Mouse (Mus musculus) lung, adult 18-20 months (tissue): ENCODE measurements at regions not wholly inside any gene's neighbourhood (a gene's known extent, or its start where the extent isn't known, plus 50 kb on each side); places are given as distances from the start of the nearest gene placed in this dataset.
"Not testable (repeated sequence)": the region's sequence is repeated elsewhere in the genome, so short reads cannot be mapped to it uniquely, and the experiment has no call there.

Source experiments
- DNase-seq, 2 experiments: peaks; one replicate each; pipeline ENCODE4 v3.0.0; 2022; ENCODE audit warnings: mixed read lengths in 2 of 2

DNA sequence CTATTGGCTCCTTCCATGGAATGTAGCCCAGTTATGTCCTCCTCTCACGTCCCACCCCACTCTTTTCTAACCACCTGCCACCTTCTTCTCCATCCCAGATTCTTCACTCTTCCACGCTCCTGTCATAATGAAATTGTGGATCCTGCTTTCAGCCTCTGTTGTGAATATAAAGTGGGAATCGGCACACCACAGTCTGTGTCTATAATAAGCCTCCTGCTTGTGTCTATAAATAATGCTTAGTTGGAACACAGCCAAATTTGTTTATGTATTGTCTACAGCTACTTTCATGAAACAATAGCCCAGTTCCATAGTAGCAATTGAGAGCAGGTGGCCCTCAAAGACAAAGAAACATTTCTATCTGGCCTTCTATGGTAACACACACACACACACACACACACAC lies 137.5 kb upstream of the Rps6ka3 start:
- DNase-seq = no peak

DNA sequence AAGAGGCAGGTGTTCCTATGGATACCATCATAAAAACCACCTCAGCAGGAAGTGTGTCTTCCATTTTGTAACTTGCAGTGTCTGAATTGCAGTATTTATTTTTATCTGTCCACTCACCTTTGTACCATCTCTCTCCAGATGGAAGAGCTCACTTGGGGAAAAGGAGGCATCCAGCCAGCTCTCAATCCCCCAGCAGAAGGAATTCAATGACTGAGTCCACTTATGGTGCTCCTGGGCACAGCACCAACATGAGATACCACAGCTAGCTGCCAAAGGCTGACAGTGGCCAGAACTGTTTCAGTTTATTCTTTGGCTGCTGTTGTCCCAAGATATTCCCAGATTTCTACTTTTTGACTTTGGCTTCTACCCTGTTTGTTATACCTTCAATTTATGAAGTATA lies 136.6 kb upstream of the Rps6ka3 start:
- no peak for DNase-seq

DNA sequence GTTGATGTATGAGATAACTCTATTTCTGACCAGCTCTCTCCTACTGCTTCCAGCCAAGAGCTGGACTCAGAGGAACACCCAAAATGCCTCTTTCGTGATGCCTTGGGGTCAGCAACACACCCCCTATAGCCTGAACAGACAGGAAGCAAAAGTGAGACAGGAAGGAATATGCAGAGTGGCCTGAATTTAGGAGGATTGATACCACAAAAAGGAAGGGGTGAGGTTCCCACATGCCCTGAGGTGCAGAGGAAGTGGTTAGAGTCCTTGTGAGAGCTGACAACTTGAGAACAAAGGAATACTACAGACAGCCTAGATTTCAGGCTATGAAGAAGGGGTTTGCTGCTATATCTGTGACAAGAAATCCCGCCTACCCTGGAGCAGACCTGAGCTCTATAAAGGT lies 129.6 kb upstream of the Rps6ka3 start:
- no peak for DNase-seq

DNA sequence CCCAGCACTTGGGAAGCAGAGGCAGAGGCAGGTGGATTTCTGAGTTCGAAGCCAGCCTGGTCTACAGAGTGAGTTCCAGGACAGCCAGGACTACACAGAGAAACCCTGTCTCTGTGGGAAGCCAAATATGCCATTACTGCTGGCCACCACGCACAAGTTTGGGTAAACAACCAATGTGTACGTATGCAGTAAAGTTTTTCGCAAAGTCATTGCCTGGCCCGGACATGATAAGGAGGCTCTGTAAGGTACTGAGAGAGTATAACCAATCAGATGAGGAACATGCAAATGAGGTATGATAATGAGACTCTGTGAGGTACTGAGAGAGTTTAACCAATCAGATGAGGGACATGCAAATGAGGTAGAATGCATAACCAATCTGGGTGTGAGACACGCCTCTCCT lies 99.5 kb upstream of the Rps6ka3 start:
- not testable (repeated sequence) for DNase-seq

DNA sequence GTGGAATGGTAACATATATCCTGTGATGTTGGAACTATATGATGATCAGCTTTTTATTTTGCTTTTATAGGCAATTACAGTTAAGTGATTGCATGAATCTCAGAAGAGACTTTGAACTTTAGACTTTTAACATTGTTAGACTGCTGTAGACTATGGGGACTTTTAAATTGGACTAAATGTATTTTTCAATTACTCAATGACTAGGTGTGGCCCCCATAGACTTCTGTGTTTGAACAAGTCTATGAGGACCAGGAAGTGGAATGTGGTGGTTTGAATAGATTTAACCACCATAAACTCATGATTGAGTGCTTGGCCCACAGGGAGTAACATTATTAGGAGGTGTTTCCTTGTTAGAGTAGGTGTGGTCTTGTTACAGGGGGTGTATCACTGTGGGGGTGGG lies 93.9 kb upstream of the Rps6ka3 start:
- no peak for DNase-seq

DNA sequence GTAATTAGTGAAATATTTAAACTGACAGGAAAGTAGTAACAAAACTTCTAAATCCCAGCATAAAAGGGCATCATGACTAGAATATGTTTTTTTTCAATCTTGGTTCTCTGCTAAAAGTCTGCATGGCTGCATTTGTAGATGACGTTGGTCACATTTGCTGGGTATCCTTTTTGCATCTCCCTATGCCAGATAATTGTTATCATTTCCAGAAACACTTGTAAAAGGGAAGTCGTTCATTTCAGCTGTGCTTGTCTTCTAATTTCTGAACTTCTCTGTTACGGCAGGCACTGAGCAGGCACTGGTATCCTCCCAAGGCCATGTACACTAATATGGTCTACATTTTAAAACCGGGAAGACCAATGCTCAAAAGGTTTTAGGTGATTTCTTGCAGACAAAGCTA lies 69.6 kb upstream of the Rps6ka3 start:
- DNase-seq = no peak

DNA sequence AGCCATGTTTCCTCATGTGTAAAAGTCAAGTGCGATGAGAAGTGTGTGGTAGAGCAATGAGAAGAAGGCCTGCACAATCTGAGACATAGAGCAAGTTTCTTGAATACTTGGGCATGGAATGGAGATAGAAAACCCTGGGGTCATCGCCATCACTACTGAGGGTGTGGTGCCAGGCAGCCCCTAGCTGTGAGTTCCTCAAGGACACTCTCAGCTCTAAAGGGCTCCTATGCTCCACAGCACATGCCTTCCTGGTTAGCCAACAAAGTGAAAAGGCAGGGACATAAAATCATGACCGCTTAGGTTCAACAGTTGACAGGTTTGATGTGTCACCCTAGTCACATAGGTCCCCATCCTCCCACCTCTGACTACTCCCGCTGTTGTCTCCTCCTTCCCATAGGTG lies 66.8 kb upstream of the Rps6ka3 start:
- DNase-seq = no peak

DNA sequence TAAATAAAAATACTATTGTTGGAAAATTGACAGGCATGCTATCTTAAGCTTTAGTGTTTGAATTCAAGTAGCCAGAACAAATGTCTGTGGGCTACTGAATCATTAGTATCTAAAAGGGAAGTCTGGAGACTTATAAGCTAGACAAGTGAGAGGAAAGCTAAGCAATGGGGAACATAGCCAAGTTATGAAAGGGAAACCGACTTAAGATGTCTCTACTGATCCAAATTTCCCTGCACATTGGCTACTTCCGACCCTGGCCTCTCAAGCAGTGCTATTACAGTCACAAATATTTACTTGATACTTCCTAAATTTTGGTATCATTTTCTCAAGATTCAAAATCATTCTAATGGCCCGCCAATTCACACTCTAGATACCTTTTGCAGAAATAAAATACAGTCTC lies 65.4 kb upstream of the Rps6ka3 start:
- no peak for DNase-seq

DNA sequence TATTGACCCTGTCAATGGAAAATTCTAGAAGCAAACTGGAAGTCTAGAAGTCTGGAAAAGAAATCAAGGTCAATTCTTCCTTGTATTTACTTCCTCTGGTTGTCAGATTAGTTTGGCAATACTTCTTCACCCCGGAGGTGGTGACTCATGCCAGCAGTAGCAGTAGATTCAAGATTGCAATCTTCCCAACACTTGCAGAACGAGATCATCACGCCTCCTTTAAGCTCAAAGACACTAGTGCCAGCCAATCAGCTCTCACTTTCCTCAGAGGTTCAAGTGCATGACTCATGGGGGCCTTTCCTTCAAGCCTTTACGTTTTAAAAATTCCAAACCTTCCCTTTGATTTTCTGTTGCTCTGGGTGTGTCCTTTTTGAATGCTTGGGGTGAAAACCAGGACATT lies 64.9 kb upstream of the Rps6ka3 start:
- peak; percentile 24 to 67 for DNase-seq

DNA sequence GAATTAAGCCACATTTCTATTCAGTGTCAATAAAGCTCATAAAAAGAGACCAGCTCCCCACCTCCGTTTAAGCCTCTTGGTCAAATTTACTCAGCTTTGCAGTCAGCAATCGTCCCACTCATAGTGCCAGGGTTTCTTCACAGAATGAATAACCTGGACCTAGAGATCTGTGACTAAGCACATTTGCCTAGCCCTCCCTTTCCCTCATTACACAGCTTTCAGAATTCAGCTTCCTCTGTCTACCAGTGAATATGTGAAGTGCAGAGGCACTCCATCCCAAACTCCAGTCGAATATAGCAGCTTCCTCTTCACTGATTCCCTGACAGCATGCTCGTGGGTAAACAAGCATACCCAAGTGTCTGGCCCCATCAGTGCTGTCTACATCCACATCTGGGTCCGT lies 54.3 kb upstream of the Rps6ka3 start:
- DNase-seq = peak in 1 of 2 experiments; percentile 42

DNA sequence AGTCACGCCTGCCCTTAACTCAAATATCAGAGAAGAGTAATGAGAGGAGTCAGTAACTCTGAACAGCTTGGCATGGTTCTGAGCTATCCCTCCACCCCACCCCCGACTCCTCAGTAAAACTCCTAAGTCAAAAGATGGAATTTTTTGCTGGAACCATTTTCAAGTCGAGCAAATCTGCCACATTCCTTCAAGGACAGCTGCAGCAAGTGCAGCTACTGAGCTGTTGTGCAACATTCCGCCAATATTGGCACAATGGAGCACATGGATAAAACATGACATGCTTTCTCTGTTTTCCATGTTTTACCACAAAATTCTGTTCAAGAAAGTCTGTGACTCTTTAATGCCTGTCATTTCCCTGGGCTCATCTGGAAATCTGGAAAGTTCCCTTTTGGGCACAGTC lies 53.1 kb upstream of the Rps6ka3 start:
- no peak for DNase-seq

DNA sequence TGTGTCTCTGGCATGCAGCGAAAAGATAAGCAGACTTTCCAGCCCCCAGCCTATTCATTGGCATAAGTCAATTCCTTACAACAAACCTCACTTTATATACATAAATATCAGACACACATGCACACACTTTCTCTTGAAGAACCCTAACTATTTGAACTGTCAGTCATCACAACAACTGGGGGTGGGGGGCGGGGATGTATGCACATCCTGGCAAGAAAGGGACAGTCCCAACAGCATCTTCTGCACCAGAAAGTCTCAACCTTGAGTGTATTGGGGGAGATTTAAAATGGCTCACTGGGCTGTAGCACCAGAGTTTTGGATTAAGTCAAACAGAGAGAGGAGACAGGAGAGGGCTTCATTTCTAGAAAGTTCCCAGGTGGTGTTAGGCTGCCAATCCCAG lies 50.4 kb upstream of the Rps6ka3 start:
- DNase-seq = no peak
